Mouse (Mus musculus) lung, embryonic 14.5 days (tissue): Measurements from ENCODE around the gene Fermt2. TPM values are rescaled to one million over a fixed set of nuclear protein-coding genes. Genes with fewer than 3 reads are reported as not detected.
A peak's percentile ranks its signal among the peaks of the same experiment; 100 is the strongest.

Source experiments
- ATAC-seq: fragments of 200-750 bp; cut with Nextera tagmentation; 2 replicates; pipeline ENCODE4 v1.8.0; 2017; ENCODE audit warnings: mild to moderate bottlenecking, moderate TSS enrichment, moderate library complexity; ENCODE audit not compliant: insufficient read depth
- DNase-seq: peaks from one replicate; pipeline ENCODE4 v3.0.0-alpha.2; 2015
- H3K27ac ChIP-seq: fragments of 300-500 bp; sonication (generic); 2 replicates; pipeline ENCODE4 v1.5.1; 2014; ENCODE audit warnings: low read depth, mild to moderate bottlenecking, moderate library complexity
- H3K27me3 ChIP-seq: fragments of 300-500 bp; sonication (generic); 2 replicates; pipeline ENCODE4 v1.6.1; 2014; ENCODE audit warnings: low read length, control low read depth; ENCODE audit not compliant: insufficient read depth
- H3K36me3 ChIP-seq: fragments of 300-500 bp; sonication (generic); 2 replicates; pipeline ENCODE4 v1.6.1; 2014; ENCODE audit warnings: control low read depth; ENCODE audit not compliant: insufficient read depth
- H3K4me1 ChIP-seq: fragments of 300-500 bp; sonication (generic); 2 replicates; pipeline ENCODE4 v1.6.1; 2014; ENCODE audit warnings: antibody characterized with exemption, control low read depth; ENCODE audit not compliant: insufficient read depth
- H3K4me2 ChIP-seq: fragments of 300-500 bp; sonication (generic); 2 replicates; pipeline ENCODE4 v1.6.1; 2014; ENCODE audit warnings: mild to moderate bottlenecking
- H3K4me3 ChIP-seq: fragments of 300-500 bp; sonication (generic); 2 replicates; pipeline ENCODE4 v1.5.1; 2014; ENCODE audit warnings: low read depth, low read length
- H3K9ac ChIP-seq: fragments of 300-500 bp; sonication (generic); 2 replicates; pipeline ENCODE4 v1.6.1; 2014
- H3K9me3 ChIP-seq: fragments of 300-500 bp; sonication (generic); 2 replicates; pipeline ENCODE4 v1.6.1; 2016; ENCODE audit warnings: low read depth, low read length, control low read depth
- CTCF ChIP-seq: IDR thresholded peaks from 2 replicates; pipeline ENCODE4 v1.5.1; 2016; ENCODE audit warnings: antibody characterized with exemption, low read depth
- WGBS: fragments of 180-500 bp; shearing (Covaris S2); extraction: QIAGEN DNeasy Blood & Tissue Kit; methylation state at CpG from one replicate; pipeline ENCODE4 v1.1.7; 2014; 5-methylcytosine and 5-hydroxymethylcytosine counted together
- polyA plus RNA-seq: library from polyadenylated mRNA; unstranded; fragments of >200 nt; fragmentation: Nextera tagmentation; extraction: Ambion mirVana; gene quantifications from 2 replicates; pipeline ENCODE4 v1.2.1, GENCODE M21; 2014

Fermt2 gene
- polyA plus RNA-seq, 1 experiment from 2014 or later = 209 TPM

DNA sequence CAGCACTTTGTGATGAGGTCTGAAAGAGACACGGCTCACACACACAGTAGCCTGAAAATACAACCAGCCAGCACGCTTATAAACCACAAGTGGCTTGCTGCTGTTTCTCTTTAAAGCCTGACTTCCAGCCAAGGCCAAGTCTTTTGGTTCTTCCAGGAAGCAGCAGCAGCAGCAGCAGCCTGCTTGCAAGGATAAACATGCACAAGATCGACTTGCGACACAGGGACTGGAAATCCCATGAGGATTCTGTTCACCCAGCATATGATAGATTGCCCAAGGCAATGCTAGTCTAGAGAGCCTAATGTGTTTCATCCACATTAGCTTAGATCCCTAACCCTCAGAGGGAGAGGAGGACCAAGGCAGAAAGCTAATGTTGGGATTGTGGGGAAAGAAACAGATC lies 22.0 kb downstream of the Fermt2 start:
- Histone ChIP-seq H3K36me3 (peaks cover 25% of the 10 kb centered on the region), H3K4me3 (no peak overlapping the region; the same call in 1 of the 2 replicates), H3K27me3 (no peaks in the 10 kb centered on the region), H3K9me3 (no peaks in the 10 kb centered on the region), H3K27ac (peak overlapping the region; percentile 67; the same call in 1 of the 2 replicates), H3K4me1 (peaks cover 23% of the 10 kb centered on the region), H3K9ac (peak overlapping the region; percentile 13; the same call in 1 of the 2 replicates), H3K4me2 (no peak overlapping the region)
- ATAC-seq = peak; percentile 7; the same call in 1 of the 2 replicates
- peak; percentile 71 for DNase-seq
- no peak for TF ChIP-seq CTCF
- WGBS = 25% methylated on average over 4 of the region's 4 CpGs

DNA sequence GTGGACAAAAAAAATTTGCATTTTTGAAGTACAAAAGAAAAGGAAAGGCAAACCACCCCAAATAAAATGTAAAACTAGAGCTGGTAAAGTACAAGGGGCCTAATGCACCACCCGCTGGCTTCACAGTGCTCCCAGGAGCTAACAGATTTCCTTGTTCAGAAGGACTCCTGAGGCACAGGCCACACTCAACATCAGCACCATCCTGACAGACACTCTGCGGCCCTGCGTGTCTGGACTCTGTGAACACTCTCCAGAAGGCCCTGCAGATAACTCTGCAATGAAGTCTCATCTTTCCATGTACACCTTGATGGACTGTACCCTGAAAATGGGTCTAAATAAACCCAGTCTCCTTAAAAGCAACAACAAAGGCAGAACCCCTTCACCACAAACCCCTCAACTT lies 22.5 kb downstream of the Fermt2 start:
- H3K27ac ChIP-seq = peak overlapping the region; percentile 54; the same call in 1 of the 2 replicates

DNA sequence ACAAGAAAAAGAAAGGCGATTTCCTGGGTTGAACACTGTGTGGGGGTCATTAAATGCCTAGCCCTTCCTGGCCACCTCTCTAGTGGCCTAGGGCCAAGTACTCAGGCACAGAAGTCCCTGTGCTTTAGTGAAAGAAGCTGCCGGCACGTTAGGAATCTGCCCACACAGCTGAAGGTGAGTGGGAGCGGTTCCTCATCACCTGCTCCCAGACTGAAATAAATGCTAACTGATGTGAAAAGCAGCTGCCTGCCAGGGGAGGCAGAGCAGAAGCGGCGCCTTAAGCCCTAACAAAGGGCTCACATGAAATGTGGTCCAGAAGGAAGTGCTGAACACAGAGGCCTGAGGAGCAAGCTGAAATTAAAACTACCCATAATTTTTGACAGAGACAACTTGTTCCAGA lies 22.9 kb downstream of the Fermt2 start:
- Histone ChIP-seq H3K36me3 (peaks cover 19% of the 10 kb centered on the region), H3K4me2 (no peak overlapping the region), H3K27ac (0 out of 2 replicates have a peak overlapping the region, but pooled peaks have one; percentile 54), H3K4me1 (peaks cover 23% of the 10 kb centered on the region), H3K9me3 (no peaks in the 10 kb centered on the region), H3K27me3 (no peaks in the 10 kb centered on the region), H3K9ac (no peak overlapping the region), H3K4me3 (no peak overlapping the region)
- DNase-seq (peak; percentile 38), ATAC-seq (peak; percentile 57; the same call in 1 of the 2 replicates)
- no peak for TF ChIP-seq CTCF
- WGBS = 36% methylated on average over 6 of the region's 6 CpGs

More for the DNA sequence above, 22.5 kb downstream of the Fermt2 start:
- Histone ChIP-seq H3K4me2 (no peak overlapping the region), H3K4me3 (no peak overlapping the region; the same call in 1 of the 2 replicates), H3K9ac (peak overlapping the region; percentile 13; the same call in 1 of the 2 replicates), H3K36me3 (peaks cover 22% of the 10 kb centered on the region), H3K4me1 (peaks cover 23% of the 10 kb centered on the region), H3K27me3 (no peaks in the 10 kb centered on the region), H3K9me3 (no peaks in the 10 kb centered on the region)
- no peak for DNase-seq
- TF ChIP-seq CTCF = no peak
- no peak for ATAC-seq
- WGBS = 64% methylated on average over 3 of the region's 3 CpGs

DNA sequence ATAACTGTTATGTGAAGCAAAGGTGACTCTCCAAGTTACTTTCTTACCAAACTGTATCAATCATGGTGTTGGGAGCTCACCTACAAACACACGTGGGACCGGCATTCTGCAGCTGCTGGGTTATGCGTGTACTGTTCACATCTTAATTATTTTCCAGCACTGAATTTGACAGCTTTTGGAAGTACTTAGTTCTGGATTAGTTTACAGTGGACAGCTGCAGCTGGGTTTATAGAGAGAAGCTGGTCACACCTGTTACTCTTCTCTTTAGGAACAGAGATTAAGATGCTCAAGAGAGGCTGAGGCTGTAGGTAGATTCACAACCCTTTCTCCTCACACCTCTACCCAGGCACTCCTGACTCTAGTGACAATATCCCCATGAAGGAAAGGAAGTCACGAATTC lies 23.8 kb downstream of the Fermt2 start:
- H3K36me3 ChIP-seq = peaks cover 19% of the 10 kb centered on the region
- DNase-seq (no peak), ATAC-seq (no peak)
- H3K4me3 ChIP-seq = no peak overlapping the region
- no peak for TF ChIP-seq CTCF
- H3K9me3 ChIP-seq = no peaks in the 10 kb centered on the region
- no peak overlapping the region for H3K27ac ChIP-seq
- no peaks in the 10 kb centered on the region for H3K27me3 ChIP-seq
- no peak overlapping the region for H3K9ac ChIP-seq
- no peak overlapping the region for H3K4me2 ChIP-seq
- H3K4me1 ChIP-seq = peaks cover 21% of the 10 kb centered on the region
- 88% methylated on average over 4 of the region's 4 CpGs for WGBS

DNA sequence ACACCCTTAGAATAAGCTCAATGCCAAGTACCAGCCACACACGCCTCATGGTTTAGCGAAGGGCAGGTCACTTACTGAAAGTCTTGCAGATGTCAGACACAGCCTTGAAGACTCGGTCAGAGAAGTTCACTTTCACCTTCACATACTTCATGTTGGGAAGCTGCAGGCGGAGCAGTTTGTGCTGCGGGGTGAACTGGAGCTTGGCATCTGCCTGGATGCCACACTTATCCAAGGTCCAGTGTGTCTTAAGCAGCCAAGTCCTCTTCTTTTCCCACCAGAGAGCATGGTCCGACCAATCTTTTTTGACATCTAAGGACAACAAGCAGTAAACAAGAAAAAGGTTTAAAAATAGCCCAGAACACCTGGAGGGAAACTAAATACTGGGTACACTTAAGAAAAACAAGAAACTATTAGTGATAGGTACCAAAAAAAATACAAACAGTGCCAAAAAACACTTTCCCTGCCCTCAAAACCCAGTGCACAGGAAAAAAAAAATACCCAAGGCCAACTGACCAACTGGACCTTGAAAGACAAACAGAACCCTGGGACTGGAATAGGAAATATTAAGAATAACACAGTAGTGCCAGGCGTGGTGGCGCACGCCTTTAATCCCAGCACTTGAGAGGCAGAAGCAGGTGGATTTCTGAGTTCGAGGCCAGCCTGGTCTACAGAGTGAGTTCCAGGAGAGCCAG lies 25.4 kb downstream of the Fermt2 start:
- DNase-seq (no peak), ATAC-seq (no peak)
- no peak overlapping the region for H3K9ac ChIP-seq
- H3K4me2 ChIP-seq = no peak overlapping the region
- H3K36me3 ChIP-seq = peaks cover 25% of the 10 kb centered on the region
- H3K4me1 ChIP-seq = peaks cover 20% of the 10 kb centered on the region
- H3K9me3 ChIP-seq = no peaks in the 10 kb centered on the region
- TF ChIP-seq CTCF = no peak
- 85% methylated on average over 10 of the region's 10 CpGs for WGBS
- no peak overlapping the region for H3K27ac ChIP-seq
- no peaks in the 10 kb centered on the region for H3K27me3 ChIP-seq
- no peak overlapping the region for H3K4me3 ChIP-seq

DNA sequence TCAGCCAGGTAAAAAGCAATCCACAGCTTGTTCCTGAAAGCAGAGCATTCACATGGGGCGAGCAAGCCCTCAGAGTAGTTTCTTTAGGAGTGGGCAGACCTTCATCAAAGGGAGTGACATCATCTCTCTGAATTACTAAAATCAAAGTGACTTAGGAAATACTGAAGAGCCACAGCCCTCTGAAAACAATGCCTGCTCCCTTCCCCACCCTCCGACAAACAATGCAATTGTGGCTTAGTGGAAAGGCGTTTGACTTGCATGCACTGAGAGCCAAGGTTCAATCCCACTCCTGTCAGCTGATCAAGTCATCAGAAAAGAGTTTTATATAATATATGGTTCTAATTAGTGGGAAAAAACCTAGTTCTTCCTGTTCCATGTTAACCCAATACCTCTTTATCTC lies 26.0 kb downstream of the Fermt2 start:
- peaks cover 16% of the 10 kb centered on the region for H3K4me1 ChIP-seq
- DNase-seq (no peak), ATAC-seq (no peak)
- H3K36me3 ChIP-seq = peaks cover 31% of the 10 kb centered on the region
- no peak overlapping the region for H3K9ac ChIP-seq
- H3K4me2 ChIP-seq = no peak overlapping the region
- TF ChIP-seq CTCF = no peak
- H3K9me3 ChIP-seq = no peaks in the 10 kb centered on the region
- H3K27ac ChIP-seq = no peak overlapping the region
- H3K27me3 ChIP-seq = no peaks in the 10 kb centered on the region
- no peak overlapping the region for H3K4me3 ChIP-seq
- WGBS = 70% methylated on average over 3 of the region's 3 CpGs

DNA sequence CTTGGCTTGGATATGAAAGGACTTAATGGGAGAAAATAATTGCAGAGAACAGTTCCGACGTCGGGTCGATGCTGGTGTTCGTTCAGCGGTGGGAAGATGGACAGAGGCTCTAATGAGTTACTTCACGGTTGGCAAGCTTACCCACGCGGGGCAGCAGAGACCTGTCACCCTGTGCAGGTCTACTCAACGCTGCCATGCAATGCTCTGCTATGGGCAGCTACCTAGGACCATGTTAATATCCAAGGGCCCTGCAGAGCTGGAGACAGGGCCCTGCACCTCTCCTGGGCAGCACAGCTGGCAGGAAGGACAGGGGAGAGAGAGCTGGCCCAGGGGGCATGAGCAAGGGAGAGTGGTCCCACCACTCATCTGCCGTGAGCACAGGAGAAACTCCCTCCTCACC lies 29.9 kb downstream of the Fermt2 start:
- H3K27me3 ChIP-seq = no peaks in the 10 kb centered on the region
- no peak overlapping the region for H3K4me3 ChIP-seq
- no peak overlapping the region for H3K27ac ChIP-seq
- H3K9ac ChIP-seq = no peak overlapping the region
- DNase-seq (no peak), ATAC-seq (no peak)
- H3K36me3 ChIP-seq = peaks cover 30% of the 10 kb centered on the region
- no peaks in the 10 kb centered on the region for H3K9me3 ChIP-seq
- TF ChIP-seq CTCF = no peak
- WGBS = 90% methylated on average over 11 of the region's 11 CpGs
- H3K4me1 ChIP-seq = no peaks in the 10 kb centered on the region
- H3K4me2 ChIP-seq = no peak overlapping the region
